Mouse (Mus musculus) bone marrow macrophage, adult 2 months (primary cell): ENCODE data around the gene Nfib. TPM values are rescaled to one million over a fixed set of nuclear protein-coding genes. Genes with fewer than 3 reads are reported as not detected.

Experiments used
- H3K27ac ChIP-seq: 2 replicates; pipeline ENCODE4 v1.5.1; 2012; ENCODE audit warnings: low read depth, low read length; ENCODE audit not compliant: insufficient read depth
- H3K4me1 ChIP-seq: 2 replicates; pipeline ENCODE4 v1.6.1; 2012; ENCODE audit warnings: low read length; ENCODE audit not compliant: control insufficient read depth, insufficient read depth
- H3K4me3 ChIP-seq: 2 replicates; pipeline ENCODE4 v1.5.1; 2012; ENCODE audit warnings: mild to moderate bottlenecking, low read length, moderate library complexity; ENCODE audit not compliant: insufficient read depth
- CTCF ChIP-seq: IDR thresholded peaks from 2 replicates; pipeline ENCODE4 v1.5.1; 2012; ENCODE audit warnings: low read depth, mild to moderate bottlenecking, low read length, moderate library complexity
- POLR2A ChIP-seq: IDR thresholded peaks from 2 replicates; pipeline ENCODE4 v1.6.1; 2012; ENCODE audit warnings: mild to moderate bottlenecking, low read depth, low read length, borderline replicate concordance
- polyA plus RNA-seq: library from polyadenylated mRNA; stranded (reverse); fragments of >200 nt; gene quantifications from 2 replicates; pipeline ENCODE4 v1.2.4, GENCODE M21; 2012; ENCODE audit not compliant: missing spikeins, insufficient read depth, insufficient read length

Gene Nfib
- polyA plus RNA-seq, 1 experiment: 0.56 TPM

DNA sequence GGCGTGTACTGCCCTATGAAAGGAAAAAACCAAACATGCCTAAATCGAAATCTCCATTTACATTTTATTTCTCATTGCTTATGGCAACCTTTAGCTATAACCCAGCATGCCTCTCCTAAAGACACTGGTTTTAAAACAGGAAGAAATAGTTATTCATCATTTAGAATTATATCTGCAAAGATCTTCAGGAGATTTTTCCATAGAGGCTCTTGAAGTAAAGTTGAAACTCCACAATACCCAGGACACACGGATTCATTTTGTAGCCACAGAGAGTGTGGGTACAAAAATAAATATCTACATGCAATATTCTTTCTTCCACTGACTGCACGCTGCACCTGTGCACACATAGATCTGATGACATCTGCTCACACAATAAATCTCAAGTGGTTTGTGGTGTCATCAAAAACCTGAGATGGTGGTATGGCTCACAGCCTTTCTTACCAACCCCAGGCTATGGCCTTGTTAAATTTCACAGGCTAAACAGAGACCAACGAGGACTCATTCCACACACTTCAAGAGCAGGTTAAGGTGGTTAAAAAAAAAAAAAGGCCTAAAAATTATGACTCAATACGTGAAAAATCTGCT is 189.2 kb downstream of the Nfib start:
- Histone ChIP-seq H3K27ac (no peak overlapping the region), H3K4me1 (0 out of 2 replicates have a peak, but pooled peaks cover 2% of the 10 kb centered on the region), H3K4me3 (no peak overlapping the region)
- no peak for TF ChIP-seq CTCF
- no peak for TF ChIP-seq POLR2A

DNA sequence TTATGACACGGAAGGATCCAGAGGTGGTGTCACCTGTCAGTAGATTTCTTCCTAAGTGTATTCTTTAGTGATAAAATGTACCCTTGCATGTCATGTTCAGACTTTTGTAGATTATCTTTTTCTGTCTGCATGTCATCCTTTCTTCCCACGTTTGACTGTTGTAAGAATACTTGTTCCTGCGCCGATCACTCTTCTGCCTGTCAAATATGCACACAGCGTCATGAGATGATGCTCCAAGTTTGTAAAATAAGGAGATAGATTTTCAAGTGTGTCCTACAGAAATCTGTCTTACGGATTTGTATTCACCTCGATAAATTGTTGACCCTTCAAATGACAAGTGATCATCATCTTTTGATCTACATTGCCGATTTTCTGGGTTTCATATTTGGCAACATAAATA is 190.6 kb downstream of the Nfib start:
- Histone ChIP-seq H3K27ac (no peak overlapping the region), H3K4me3 (no peak overlapping the region), H3K4me1 (0 out of 2 replicates have a peak, but pooled peaks cover 2% of the 10 kb centered on the region)
- TF ChIP-seq CTCF (no peak), POLR2A (no peak)

DNA sequence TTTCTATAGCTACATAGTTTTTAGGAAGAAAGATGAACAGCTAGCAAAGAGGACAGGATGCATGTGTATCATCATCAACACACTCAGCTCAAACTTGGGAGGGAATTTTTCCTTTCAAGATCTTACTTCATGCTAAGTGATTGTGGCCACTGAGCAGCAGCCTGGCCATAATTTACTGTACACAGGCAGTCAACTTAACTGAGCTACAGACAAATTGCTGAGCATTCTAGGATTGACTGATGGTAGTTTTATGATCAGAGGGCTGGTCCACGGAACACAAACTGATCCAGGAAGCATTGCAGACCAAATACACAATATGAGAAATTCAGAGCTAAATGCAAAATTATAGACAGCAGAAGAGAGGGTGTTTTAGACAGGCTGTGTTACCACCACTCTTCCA is 191.2 kb downstream of the Nfib start:
- no peak overlapping the region for H3K27ac ChIP-seq
- H3K4me1 ChIP-seq: 0 out of 2 replicates have a peak, but pooled peaks cover 2% of the 10 kb centered on the region
- no peak for TF ChIP-seq CTCF
- TF ChIP-seq POLR2A: no peak

DNA sequence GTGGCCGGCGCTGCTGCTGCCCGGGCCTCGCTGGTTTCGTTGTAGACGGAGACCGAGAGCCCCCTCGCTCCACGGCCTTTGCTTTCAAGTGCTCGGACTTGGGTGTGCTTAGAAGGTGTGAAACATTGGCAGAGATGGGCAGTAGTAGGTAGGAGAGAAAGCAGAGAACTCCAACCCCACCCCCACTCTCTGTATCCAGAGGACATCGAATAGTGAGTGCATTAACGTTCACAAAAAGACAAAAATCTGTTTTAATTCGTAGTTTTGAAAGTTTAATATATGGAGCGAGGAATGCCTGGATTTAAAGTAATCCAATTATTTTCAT is 192.2 kb downstream of the Nfib start:
- no peak for TF ChIP-seq POLR2A
- TF ChIP-seq CTCF: no peak
- Histone ChIP-seq H3K4me3 (peak overlapping the region; percentile 8; the same call in 1 of the 2 replicates), H3K4me1 (0 out of 2 replicates have a peak, but pooled peaks cover 2% of the 10 kb centered on the region), H3K27ac (no peak overlapping the region)

More for the DNA sequence above, 191.2 kb downstream of the Nfib start:
- no peak overlapping the region for H3K4me3 ChIP-seq

DNA sequence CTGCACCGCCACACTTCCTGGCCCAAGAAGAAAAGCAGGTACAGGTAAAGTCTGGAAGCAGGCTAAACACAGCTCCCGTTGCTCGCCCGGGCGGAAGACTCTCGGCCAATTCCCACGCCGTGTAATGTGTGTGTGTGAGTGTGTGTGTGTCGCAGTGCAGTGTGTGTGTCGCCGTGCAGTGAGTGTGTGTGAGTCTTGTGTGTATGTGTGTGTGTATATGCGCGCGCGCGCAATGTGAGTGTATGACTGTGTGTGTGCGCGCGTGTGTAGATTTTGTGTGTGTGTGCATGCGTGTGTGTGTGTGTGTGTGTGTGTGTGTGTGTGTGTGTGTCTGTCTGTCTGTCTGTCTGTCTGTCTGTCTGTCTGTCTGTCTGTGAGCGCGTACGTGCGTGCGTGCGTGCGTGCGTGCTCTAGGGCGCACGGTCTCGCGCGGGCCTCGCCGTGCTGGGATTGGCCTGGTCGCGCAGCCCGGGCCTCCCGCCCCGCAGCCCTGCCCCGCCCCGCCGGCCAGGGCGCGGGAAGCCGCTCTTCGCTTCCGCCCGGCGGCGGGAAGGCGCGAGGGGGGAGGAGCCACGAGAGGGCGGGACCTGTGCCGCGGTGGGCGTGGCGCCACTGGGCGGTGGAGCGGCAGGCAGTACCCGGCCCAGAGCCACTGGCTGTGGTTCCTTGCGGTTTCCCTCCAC is 192.7 kb downstream of the Nfib start:
- Histone ChIP-seq H3K27ac (no peak overlapping the region), H3K4me3 (peak overlapping the region; percentile 8), H3K4me1 (0 out of 2 replicates have a peak, but pooled peaks cover 2% of the 10 kb centered on the region)
- TF ChIP-seq POLR2A (no peak), CTCF (no peak)

DNA sequence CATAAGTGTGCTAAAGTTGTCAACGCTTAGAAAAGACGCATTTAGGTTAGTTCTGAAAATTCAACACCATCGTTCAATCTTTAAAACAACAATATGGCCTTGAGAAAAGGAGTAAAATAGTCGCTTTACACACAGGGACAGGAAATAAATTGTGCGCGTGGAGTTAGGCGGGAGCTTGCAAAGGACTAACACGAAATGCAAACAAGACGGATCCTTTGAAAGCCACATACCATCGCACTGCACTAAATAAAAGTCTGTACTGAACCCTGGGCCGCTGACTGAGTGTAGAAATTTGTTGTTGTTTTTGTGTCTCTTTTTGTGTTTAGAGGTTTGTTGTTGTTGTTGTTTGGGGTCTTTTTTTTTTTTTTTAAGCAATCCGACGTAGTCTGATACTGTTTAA is 193.2 kb downstream of the Nfib start:
- Histone ChIP-seq H3K27ac (no peak overlapping the region), H3K4me1 (0 out of 2 replicates have a peak, but pooled peaks cover 2% of the 10 kb centered on the region), H3K4me3 (no peak overlapping the region)
- no peak for TF ChIP-seq CTCF
- no peak for TF ChIP-seq POLR2A

DNA sequence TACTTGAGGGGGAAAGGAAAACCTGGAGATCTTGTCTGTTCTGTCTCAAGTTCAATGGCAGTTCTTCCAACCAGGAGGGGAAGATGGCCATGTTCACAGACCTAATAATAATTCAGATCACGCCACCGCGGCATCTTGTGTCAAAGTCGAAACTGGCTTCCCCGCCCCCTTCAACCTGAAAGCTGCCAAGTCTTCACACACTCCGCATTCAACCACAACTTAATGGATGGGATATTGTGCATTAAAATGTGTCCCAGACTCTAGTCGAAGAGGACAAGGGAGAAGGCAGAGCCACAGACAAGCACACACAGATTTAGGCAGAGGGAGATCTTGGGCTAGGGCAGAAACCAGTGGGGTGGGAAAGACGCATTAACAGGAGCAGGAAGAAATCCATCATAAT is 194.0 kb downstream of the Nfib start:
- Histone ChIP-seq H3K27ac (no peak overlapping the region), H3K4me3 (no peak overlapping the region), H3K4me1 (0 out of 2 replicates have a peak, but pooled peaks cover 2% of the 10 kb centered on the region)
- TF ChIP-seq CTCF: no peak

DNA sequence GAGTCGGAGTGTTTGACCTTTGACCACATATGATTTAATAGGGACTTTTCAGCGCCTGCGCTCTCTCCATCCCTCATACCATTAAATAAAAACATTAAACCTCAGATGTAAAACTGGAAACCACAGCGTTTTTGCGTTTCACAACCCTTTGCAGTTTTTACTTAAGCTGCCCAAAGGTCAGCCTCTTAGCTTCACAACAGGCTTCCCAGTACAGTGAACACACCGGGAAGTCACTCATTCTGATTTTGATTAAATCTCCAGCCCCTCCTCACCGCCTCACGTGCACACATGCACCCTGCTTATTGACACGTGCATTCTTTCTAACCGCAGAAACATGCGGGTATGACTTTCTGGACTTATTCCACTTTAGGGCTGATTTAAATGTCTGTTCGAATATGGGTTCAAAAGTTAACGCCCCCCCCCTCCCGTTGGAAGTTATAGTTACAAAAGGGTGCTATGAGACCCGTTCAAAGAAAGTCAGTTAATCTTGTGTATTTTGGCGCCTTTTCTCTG is 194.5 kb downstream of the Nfib start:
- no peak overlapping the region for H3K4me3 ChIP-seq
- H3K4me1 ChIP-seq: 0 out of 2 replicates have a peak, but pooled peaks cover 2% of the 10 kb centered on the region
- TF ChIP-seq CTCF: no peak
- TF ChIP-seq POLR2A: no peak
- no peak overlapping the region for H3K27ac ChIP-seq

DNA sequence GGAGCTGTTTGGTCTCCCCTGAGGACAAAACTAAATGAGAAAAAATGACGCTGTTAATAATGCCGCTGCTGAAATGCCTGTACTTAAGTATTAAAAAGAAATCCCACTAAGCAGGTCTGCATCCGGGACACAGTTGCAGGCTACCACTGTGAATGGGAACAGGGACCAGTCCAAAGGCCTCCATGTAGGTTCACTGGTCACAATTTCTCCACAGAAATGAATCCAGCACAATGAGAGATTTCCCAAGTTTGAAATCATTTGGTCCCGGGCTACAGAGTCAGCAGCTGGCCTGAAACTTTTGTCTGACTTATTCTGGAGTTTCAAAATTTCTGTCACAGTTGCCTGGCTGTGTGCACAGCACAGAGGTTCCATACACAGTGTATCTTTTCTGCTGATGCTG is 195.8 kb downstream of the Nfib start:
- no peak for TF ChIP-seq POLR2A
- TF ChIP-seq CTCF: no peak
- no peak overlapping the region for H3K27ac ChIP-seq
- H3K4me3 ChIP-seq: no peak overlapping the region
- H3K4me1 ChIP-seq: 0 out of 2 replicates have a peak, but pooled peaks cover 2% of the 10 kb centered on the region

DNA sequence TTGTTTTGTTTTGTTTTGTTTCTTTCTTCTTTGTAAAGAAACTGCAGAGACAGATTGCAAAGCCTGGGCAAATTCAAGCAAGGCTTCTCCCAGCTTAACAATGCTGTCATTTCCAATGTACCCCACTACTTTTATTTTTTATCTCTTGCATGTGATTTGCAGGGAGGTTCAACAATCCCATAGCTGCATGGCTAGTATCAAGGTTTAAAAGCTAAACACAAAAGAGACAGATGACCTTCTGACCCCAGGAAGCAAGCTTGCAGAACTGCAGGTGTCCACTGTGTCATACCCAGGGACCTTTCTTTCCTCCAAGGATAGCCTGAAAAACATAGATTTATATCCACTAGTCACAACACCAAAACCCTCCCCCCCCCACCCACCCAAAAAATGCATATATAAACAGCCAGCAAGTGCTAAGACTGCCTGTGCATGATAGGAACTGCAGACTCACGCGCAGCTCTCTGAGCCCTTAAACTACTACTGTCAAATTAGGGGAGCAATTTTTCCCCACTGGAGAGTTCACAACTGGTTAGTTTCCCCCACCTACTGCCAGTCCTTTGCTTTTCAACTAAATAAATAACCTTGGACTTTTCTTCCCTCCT is 196.3 kb downstream of the Nfib start:
- H3K4me3 ChIP-seq: no peak overlapping the region
- TF ChIP-seq POLR2A (no peak), CTCF (no peak)
- H3K27ac ChIP-seq: no peak overlapping the region

More for the DNA sequence above, 196.3 kb downstream of the Nfib start:
- H3K4me1 ChIP-seq: 0 out of 2 replicates have a peak, but pooled peaks cover 2% of the 10 kb centered on the region
